7 mouse cellular contexts compared by ENCODE assay signal in genomic region chr13:95222569-95223426, GRCm38 (mm10). TPM values are rescaled to one million over a fixed set of nuclear protein-coding genes. Genes with fewer than 3 reads are reported as not detected.
DNase-seq lines count a peak whose midpoint lies in the region; ATAC-seq lines count a peak whose summit lies in the region.

No protein-coding gene starts in this region.

- H3K27me3 ChIP-seq in midbrain, embryonic 11.5 days (ENCODE audit: control insufficient read depth, insufficient read depth, low read length) = peaks cover 8% of the 10 kb centered on the region
- H3K27me3 ChIP-seq in stomach, embryonic 15.5 days (replicated peaks) = peaks cover 7% of the 10 kb centered on the region; the same call in 1 of the 2 replicates

- peak; percentile 38 to 55 for DNase-seq in adrenal gland, postnatal 4 days (ENCODE audit: low spot score in 2 of 2)
- peak; percentile 63 for DNase-seq in embryo, embryonic 11 days
- DNase-seq in gastrocnemius, postnatal 4 days (ENCODE audit: low spot score in 2 of 2) = peak; percentile 20 to 23
- DNase-seq in kidney, adult 18-20 months = peak; percentile 33
- DNase-seq in left cerebral cortex, postnatal 4 days = peak; percentile 33
- peak; percentile 94 for DNase-seq in midbrain, embryonic 11.5 days (ENCODE audit: low spot score, missing footprints)

- peak overlapping the region; percentile 70 for H3K4me3 ChIP-seq in midbrain, embryonic 11.5 days (ENCODE audit: low read depth, low read length)
- peak overlapping the region; percentile 68 for H3K4me3 ChIP-seq in stomach, embryonic 15.5 days (replicated peaks)

- H3K9me3 ChIP-seq in midbrain, embryonic 11.5 days (ENCODE audit: control insufficient read depth, low read length) = no peaks in the 10 kb centered on the region
- no peaks in the 10 kb centered on the region for H3K9me3 ChIP-seq in stomach, embryonic 15.5 days

- H3K36me3 ChIP-seq in midbrain, embryonic 11.5 days (ENCODE audit: control insufficient read depth, insufficient read depth, low read length) = no peaks in the 10 kb centered on the region
- no peaks in the 10 kb centered on the region for H3K36me3 ChIP-seq in stomach, embryonic 15.5 days

- peak overlapping the region; percentile 67 for H3K9ac ChIP-seq in midbrain, embryonic 11.5 days (ENCODE audit: low read length)
- H3K9ac ChIP-seq in stomach, embryonic 15.5 days = peak overlapping the region; percentile 51

- under 1% methylated on average over 76 of the region's 96 CpGs for WGBS in midbrain, embryonic 11.5 days
- WGBS in stomach, embryonic 15.5 days = 1% methylated on average over 68 of the region's 96 CpGs

- H3K4me2 ChIP-seq in midbrain, embryonic 11.5 days = peak overlapping the region; percentile 99
- peak overlapping the region; percentile 99 for H3K4me2 ChIP-seq in stomach, embryonic 15.5 days

- no peak overlapping the region for H3K27ac ChIP-seq in midbrain, embryonic 11.5 days (ENCODE audit: low read depth, low read length)
- H3K27ac ChIP-seq in stomach, embryonic 15.5 days = no peak overlapping the region

- intact Hi-C loops in left cerebral cortex, postnatal 4 days (cut with DNase I) = no loop called here

- peak; percentile 78 for ATAC-seq in midbrain, embryonic 11.5 days (ENCODE audit: low FRiP score)
- peak; percentile 66 for ATAC-seq in stomach, embryonic 15.5 days (ENCODE audit: insufficient read depth, low FRiP score, low read depth)

- no peaks in the 10 kb centered on the region for H3K4me1 ChIP-seq in midbrain, embryonic 11.5 days (ENCODE audit: control insufficient read depth, insufficient read depth, low read length)
- no peaks in the 10 kb centered on the region for H3K4me1 ChIP-seq in stomach, embryonic 15.5 days

RNA-seq across cellular contexts. Expression of gene Pde8b, which starts 27.3 kb away (rescaled TPM):
- 100 to 1,000 TPM; 153 TPM for total RNA-seq in adrenal gland, postnatal 4 days (2021)
- 1 to 10 TPM; 4.0 to 4.4 TPM for total RNA-seq in gastrocnemius, postnatal 4 days (2021)
- total RNA-seq in left cerebral cortex, postnatal 4 days (2021) = 10 to 100 TPM; 25.2 to 32.8 TPM
- polyA plus RNA-seq in midbrain, embryonic 11.5 days (2014; fragmentation: Nextera tagmentation; extraction: Ambion mirVana) = 1.9 and 2.3 TPM in 2 replicates
- 7.4 and 9.2 TPM in 2 replicates for polyA plus RNA-seq in stomach, embryonic 15.5 days (2015; fragmentation: Nextera tagmentation; extraction: Ambion mirVana)

Comparison
In these comparisons a context has a peak if more than half of its experiments do, and no peak if none do; other contexts are left out.
1. DNase-seq: peak in every context shown above with its lines; median percentile 94 in midbrain, embryonic 11.5 days; 63 in embryo, embryonic 11 days; 46 in adrenal gland, postnatal 4 days; 33 in kidney, adult 18-20 months; 33 in left cerebral cortex, postnatal 4 days; 22 in gastrocnemius, postnatal 4 days.
2. RNA of gene Pde8b, which starts 27.3 kb away (total RNA-seq): 153 TPM in adrenal gland, postnatal 4 days and 25.2 to 32.8 TPM in left cerebral cortex, postnatal 4 days; 4.0 to 4.4 TPM in gastrocnemius, postnatal 4 days; every median in the first group is over 4 times any median in the second.